Mouse (Mus musculus): ENCODE measurements around the gene Dleu7. TPM values are rescaled to one million over a fixed set of nuclear protein-coding genes. Genes with fewer than 3 reads are reported as not detected.
A peak's percentile ranks its signal among the peaks of the same experiment; 100 is the strongest.

Gene Dleu7
- polyA plus RNA-seq, 1 experiment from 2014 or later, result 0.18 TPM

DNA sequence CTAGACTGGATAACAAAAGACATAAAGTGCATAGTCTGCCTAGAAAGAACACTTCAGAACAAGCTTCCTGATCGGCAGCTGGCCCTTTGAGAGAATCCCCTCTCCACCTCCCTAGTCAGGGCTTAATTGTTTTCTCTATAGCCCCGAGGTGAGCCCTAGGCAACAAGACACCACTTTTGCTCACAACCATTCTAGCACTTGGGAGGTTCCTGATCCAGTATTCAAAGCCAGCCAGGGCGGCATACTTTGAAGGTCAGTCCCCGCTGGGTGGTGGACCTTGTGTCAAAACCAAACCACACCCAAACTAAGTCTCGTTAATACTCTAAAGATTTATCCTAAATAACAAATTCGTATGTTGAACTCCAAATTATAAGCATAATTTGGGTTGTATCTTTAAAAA is 38.6 kb upstream of the Dleu7 start:
- no peak for ATAC-seq (ENCODE audit: low FRiP score, low TSS enrichment)
- peaks cover 4% of the 10 kb centered on the region; the same call in 1 of the 2 replicates for H3K4me1 ChIP-seq (replicated peaks; ENCODE audit: control insufficient read depth, insufficient read depth)
- no peaks in the 10 kb centered on the region for H3K36me3 ChIP-seq (ENCODE audit: control insufficient read depth, insufficient read depth, low read length)
- H3K4me3 ChIP-seq (ENCODE audit: low read depth, low read length), result peak overlapping the region; percentile 78
- H3K9ac ChIP-seq (ENCODE audit: low read length), result no peak overlapping the region; the same call in 1 of the 2 replicates
- no peaks in the 10 kb centered on the region for H3K27me3 ChIP-seq (ENCODE audit: control insufficient read depth, insufficient read depth, low read length)
- H3K9me3 ChIP-seq (ENCODE audit: control insufficient read depth, low read length), result no peaks in the 10 kb centered on the region
- peak overlapping the region; percentile 69 for H3K4me2 ChIP-seq (replicated peaks; ENCODE audit: low read depth)
- 16% methylated on average over 6 of the region's 6 CpGs for WGBS
- no peak overlapping the region for H3K27ac ChIP-seq (replicated peaks)
- no peak for DNase-seq (ENCODE audit: low spot score)
- TF ChIP-seq CTCF (IDR thresholded peaks at IDR 0.05; ENCODE audit: low read depth), result no peak
- no peak for TF ChIP-seq EP300 (optimal IDR thresholded peaks at IDR 0.05)

- no peak for TF ChIP-seq EP300 (optimal IDR thresholded peaks at IDR 0.05)
- no peak for TF ChIP-seq CTCF (IDR thresholded peaks at IDR 0.05; ENCODE audit: low read depth)
- Histone ChIP-seq H3K9me3 (ENCODE audit: control insufficient read depth, low read length) (no peaks in the 10 kb centered on the region), H3K36me3 (ENCODE audit: control insufficient read depth, insufficient read depth, low read length) (no peaks in the 10 kb centered on the region), H3K27ac (replicated peaks) (no peak overlapping the region), H3K4me2 (replicated peaks; ENCODE audit: low read depth) (no peak overlapping the region), H3K4me1 (replicated peaks; ENCODE audit: control insufficient read depth, insufficient read depth) (peaks cover 4% of the 10 kb centered on the region; the same call in 1 of the 2 replicates), H3K9ac (ENCODE audit: low read length) (no peak overlapping the region), H3K27me3 (ENCODE audit: control insufficient read depth, insufficient read depth, low read length) (no peaks in the 10 kb centered on the region), H3K4me3 (ENCODE audit: low read depth, low read length) (no peak overlapping the region)
- WGBS, result 83% methylated on average over 3 of the region's 3 CpGs
- ATAC-seq (ENCODE audit: low FRiP score, low TSS enrichment), result no peak
- DNase-seq (ENCODE audit: low spot score), result no peak
Observed at GRCm38 (mm10) chr14:62329631-62330030, 36.8 kb upstream of the Dleu7 start.

DNA sequence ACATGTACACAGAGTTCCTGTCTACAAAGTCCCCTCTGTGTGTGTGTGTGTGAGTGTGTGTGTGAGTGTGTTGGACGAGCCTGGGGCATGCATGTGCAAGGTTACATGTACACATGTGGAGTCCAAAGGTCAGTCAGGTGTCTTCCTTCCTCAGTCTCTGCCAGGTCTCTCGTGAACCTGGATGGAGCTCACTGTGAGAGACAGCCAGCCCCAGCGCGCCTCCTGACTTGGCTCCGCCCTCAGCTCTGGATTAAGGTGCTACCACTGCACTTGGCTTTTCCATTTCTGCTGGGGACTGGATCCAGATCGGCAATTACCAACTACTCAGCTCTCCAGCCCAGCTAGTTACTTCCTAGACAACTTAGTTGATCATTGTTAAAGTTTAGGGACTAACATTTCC is 35.8 kb upstream of the Dleu7 start:
- DNase-seq (ENCODE audit: low spot score) (no peak), ATAC-seq (ENCODE audit: low FRiP score, low TSS enrichment) (no peak)
- Histone ChIP-seq H3K9me3 (ENCODE audit: control insufficient read depth, low read length) (no peaks in the 10 kb centered on the region), H3K4me3 (ENCODE audit: low read depth, low read length) (no peak overlapping the region), H3K27ac (replicated peaks) (no peak overlapping the region), H3K27me3 (ENCODE audit: control insufficient read depth, insufficient read depth, low read length) (no peaks in the 10 kb centered on the region), H3K9ac (ENCODE audit: low read length) (no peak overlapping the region), H3K4me2 (replicated peaks; ENCODE audit: low read depth) (no peak overlapping the region), H3K36me3 (ENCODE audit: control insufficient read depth, insufficient read depth, low read length) (no peaks in the 10 kb centered on the region), H3K4me1 (replicated peaks; ENCODE audit: control insufficient read depth, insufficient read depth) (peaks cover 4% of the 10 kb centered on the region; the same call in 1 of the 2 replicates)
- 35% methylated on average over 6 of the region's 6 CpGs for WGBS
- no peak for TF ChIP-seq CTCF (IDR thresholded peaks at IDR 0.05; ENCODE audit: low read depth)
- TF ChIP-seq EP300 (optimal IDR thresholded peaks at IDR 0.05), result no peak

GRCm38 (mm10) chr14:62327171-62327570 is 34.3 kb upstream of the Dleu7 start:
- no peak for DNase-seq (ENCODE audit: low spot score)
- WGBS, result 20% methylated on average over 2 of the region's 2 CpGs

GRCm38 (mm10) chr14:62326026-62326425 is 33.2 kb upstream of the Dleu7 start:
- Histone ChIP-seq H3K36me3 (ENCODE audit: control insufficient read depth, insufficient read depth, low read length) (no peaks in the 10 kb centered on the region), H3K9ac (ENCODE audit: low read length) (no peak overlapping the region), H3K4me3 (ENCODE audit: low read depth, low read length) (no peak overlapping the region), H3K27me3 (ENCODE audit: control insufficient read depth, insufficient read depth, low read length) (no peaks in the 10 kb centered on the region), H3K27ac (replicated peaks) (no peak overlapping the region), H3K4me2 (replicated peaks; ENCODE audit: low read depth) (no peak overlapping the region), H3K4me1 (replicated peaks; ENCODE audit: control insufficient read depth, insufficient read depth) (no peaks in the 10 kb centered on the region), H3K9me3 (ENCODE audit: control insufficient read depth, low read length) (no peaks in the 10 kb centered on the region)
- TF ChIP-seq EP300 (optimal IDR thresholded peaks at IDR 0.05), result no peak
- no peak for DNase-seq (ENCODE audit: low spot score)
- WGBS, result 58% methylated on average over 3 of the region's 3 CpGs
- no peak for ATAC-seq (ENCODE audit: low FRiP score, low TSS enrichment)

More at GRCm38 (mm10) chr14:62327171-62327570, 34.3 kb upstream of the Dleu7 start:
- H3K9ac ChIP-seq (ENCODE audit: low read length), result no peak overlapping the region
- peaks cover 4% of the 10 kb centered on the region; the same call in 1 of the 2 replicates for H3K4me1 ChIP-seq (replicated peaks; ENCODE audit: control insufficient read depth, insufficient read depth)
- no peaks in the 10 kb centered on the region for H3K27me3 ChIP-seq (ENCODE audit: control insufficient read depth, insufficient read depth, low read length)
- ATAC-seq (ENCODE audit: low FRiP score, low TSS enrichment), result no peak
- H3K4me2 ChIP-seq (replicated peaks; ENCODE audit: low read depth), result no peak overlapping the region
- H3K36me3 ChIP-seq (ENCODE audit: control insufficient read depth, insufficient read depth, low read length), result no peaks in the 10 kb centered on the region
- H3K9me3 ChIP-seq (ENCODE audit: control insufficient read depth, low read length), result no peaks in the 10 kb centered on the region
- TF ChIP-seq EP300 (optimal IDR thresholded peaks at IDR 0.05), result no peak
- TF ChIP-seq CTCF (IDR thresholded peaks at IDR 0.05; ENCODE audit: low read depth), result no peak
- H3K4me3 ChIP-seq (ENCODE audit: low read depth, low read length), result no peak overlapping the region
- H3K27ac ChIP-seq (replicated peaks), result no peak overlapping the region

GRCm38 (mm10) chr14:62324943-62325342 is 32.1 kb upstream of the Dleu7 start:
- Histone ChIP-seq H3K4me2 (replicated peaks; ENCODE audit: low read depth) (no peak overlapping the region), H3K9ac (ENCODE audit: low read length) (no peak overlapping the region), H3K27ac (replicated peaks) (no peak overlapping the region), H3K9me3 (ENCODE audit: control insufficient read depth, low read length) (no peaks in the 10 kb centered on the region), H3K4me1 (replicated peaks; ENCODE audit: control insufficient read depth, insufficient read depth) (no peaks in the 10 kb centered on the region), H3K36me3 (ENCODE audit: control insufficient read depth, insufficient read depth, low read length) (no peaks in the 10 kb centered on the region), H3K4me3 (ENCODE audit: low read depth, low read length) (no peak overlapping the region), H3K27me3 (ENCODE audit: control insufficient read depth, insufficient read depth, low read length) (no peaks in the 10 kb centered on the region)
- ATAC-seq (ENCODE audit: low FRiP score, low TSS enrichment) (no peak), DNase-seq (ENCODE audit: low spot score) (no peak)
- TF ChIP-seq EP300 (optimal IDR thresholded peaks at IDR 0.05) (no peak), CTCF (IDR thresholded peaks at IDR 0.05; ENCODE audit: low read depth) (no peak)
- 81% methylated on average over 5 of the region's 5 CpGs for WGBS

All from stomach, postnatal 0 days (tissue).